In the genomic region with DNA sequence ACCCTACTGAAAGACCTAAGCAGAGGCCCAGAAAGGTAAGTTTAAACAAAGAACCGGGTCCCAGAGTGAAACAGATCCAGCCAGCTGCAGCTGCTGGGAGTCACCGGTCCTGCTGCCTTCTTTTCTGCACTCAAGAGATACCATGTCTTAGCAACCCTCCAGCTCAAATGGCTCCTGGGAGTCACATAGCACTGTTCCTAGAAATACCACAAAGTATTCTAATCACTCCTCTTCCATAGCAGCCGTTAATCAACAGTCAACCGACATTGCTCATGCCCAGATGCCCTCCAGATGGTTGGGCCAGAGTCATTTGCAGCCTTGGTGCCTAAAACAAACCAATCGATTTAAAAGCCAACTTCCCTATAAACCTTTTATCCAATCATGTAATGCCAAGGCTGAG, we compare ENCODE assay signal across 26 mouse cellular contexts. TPM values are rescaled to one million over a fixed set of nuclear protein-coding genes. Genes with fewer than 3 reads are reported as not detected.
DNase-seq lines count a peak whose midpoint lies in the region; ATAC-seq and TF ChIP-seq lines count a peak whose summit lies in the region.
"Had no signal": no experiment of that assay in that cellular context is flagged by ENCODE, and none has a peak within 500 bp of the region (broad histone marks: within the 10 kb centered on the region; RNA-seq: fewer than 3 reads in every experiment).

No protein-coding gene starts in this region.

- no peak overlapping the region for H3K9ac ChIP-seq in liver, embryonic 14.5 days (replicated peaks)
- H3K9ac ChIP-seq: forebrain, embryonic 13.5 days; heart, embryonic 13.5 days; hindbrain, embryonic 14.5 days had no signal

- DNase-seq in G1E (ENCODE audit: low spot score) (no peak), MEL-GATA-1-ER (ENCODE audit: extremely low read depth, low read depth) (peak; percentile 63), MN1 (ENCODE audit: low spot score) (no peak)
- DNase-seq in liver, embryonic 14.5 days (ENCODE audit: low read depth in 3 of 3, low spot score in 3 of 3): no peak
- DNase-seq in thymus, postnatal 36 days: no peak
- DNase-seq in gastrocnemius, adult 2 months: no peak
- DNase-seq: adrenal gland, postnatal 10 days; adrenal gland, postnatal 36 days; cerebellum, adult 18-20 months; cerebellum, adult 9-10 months; cerebellum, postnatal 14 days; gastrocnemius, postnatal 36 days; heart, adult 2 months; heart, postnatal 14 days; heart, postnatal 4 days had no signal

- peak; percentile 89 for ATAC-seq in G1E (ENCODE audit: extremely low read depth, insufficient number of reproducible peaks, low FRiP score, poor library complexity, severe bottlenecking)
- peak; percentile 53; the same call in 1 of the 2 replicates for ATAC-seq in liver, embryonic 14.5 days (ENCODE audit: insufficient read depth)
- ATAC-seq: forebrain, embryonic 13.5 days; forebrain, embryonic 16.5 days; hindbrain, postnatal 0 days; inflammation-experienced regulatory T-cells, adult 6 months; Patski had no signal

- H3K27me3 ChIP-seq in G1E (ENCODE audit: insufficient read depth, low read length): no peaks in the 10 kb centered on the region
- H3K27me3 ChIP-seq in liver, embryonic 14.5 days (ENCODE audit: control insufficient read depth, insufficient read depth, low read length): no peaks in the 10 kb centered on the region
- H3K27me3 ChIP-seq: forebrain, embryonic 13.5 days; heart, embryonic 13.5 days; Patski had no signal

- H3K4me1 ChIP-seq in G1E (ENCODE audit: insufficient read depth, low read depth, low read length): peaks cover 24% of the 10 kb centered on the region
- H3K4me1 ChIP-seq in liver, embryonic 14.5 days (replicated peaks; ENCODE audit: control insufficient read depth in 2 of 2, insufficient read depth in 2 of 2, low read length in 1 of 2): no peaks in the 10 kb centered on the region; a peak in 1 of 4 replicates
- H3K4me1 ChIP-seq: forebrain, embryonic 10.5 days; forebrain, embryonic 13.5 days; heart, embryonic 10.5 days; heart, embryonic 13.5 days had no signal

- no peak overlapping the region for H3K27ac ChIP-seq in liver, embryonic 14.5 days
- H3K27ac ChIP-seq in gastrocnemius, adult 2 months: no peak overlapping the region
- H3K27ac ChIP-seq: forebrain, embryonic 10.5 days; forebrain, embryonic 13.5 days; heart, adult 2 months; heart, embryonic 10.5 days; heart, embryonic 13.5 days; hindbrain, embryonic 14.5 days; hindbrain, postnatal 0 days had no signal

- no peaks in the 10 kb centered on the region for H3K36me3 ChIP-seq in G1E (replicated peaks)
- no peaks in the 10 kb centered on the region for H3K36me3 ChIP-seq in liver, embryonic 14.5 days (replicated peaks; ENCODE audit: control insufficient read depth, insufficient read depth, low read depth)
- H3K36me3 ChIP-seq: forebrain, embryonic 10.5 days; heart, embryonic 10.5 days; heart, embryonic 13.5 days had no signal

- H3K9me3 ChIP-seq in G1E (replicated peaks): peaks cover 11% of the 10 kb centered on the region
- no peaks in the 10 kb centered on the region for H3K9me3 ChIP-seq in liver, embryonic 14.5 days (ENCODE audit: control insufficient read depth, low read length)
- H3K9me3 ChIP-seq: forebrain, embryonic 10.5 days; forebrain, embryonic 13.5 days; heart, embryonic 10.5 days; heart, embryonic 13.5 days had no signal

- intact Hi-C loops in gastrocnemius, adult 2 months (cut with DNase I): no loop called here

- no peak for TF ChIP-seq EP300 in liver, embryonic 14.5 days (IDR thresholded peaks at IDR 0.05; ENCODE audit: low read depth)

- H3K4me2 ChIP-seq in liver, embryonic 14.5 days (ENCODE audit: low read depth): no peak overlapping the region
- H3K4me2 ChIP-seq: forebrain, embryonic 13.5 days; heart, embryonic 13.5 days; hindbrain, embryonic 14.5 days had no signal

- no peak overlapping the region; the same call in 1 of the 2 replicates for H3K4me3 ChIP-seq in G1E (ENCODE audit: low read depth, low read length)
- no peak overlapping the region for H3K4me3 ChIP-seq in liver, embryonic 14.5 days (ENCODE audit: insufficient read depth in 1 of 2, low read depth in 2 of 2, low read length in 2 of 2)
- no peak overlapping the region for H3K4me3 ChIP-seq in gastrocnemius, adult 2 months
- H3K4me3 ChIP-seq: forebrain, embryonic 10.5 days; forebrain, embryonic 13.5 days; heart, adult 2 months; heart, embryonic 10.5 days; heart, embryonic 13.5 days had no signal

- no peak for TF ChIP-seq CTCF in G1E (IDR thresholded peaks at IDR 0.05; ENCODE audit: low read depth, low read length)
- TF ChIP-seq CTCF in liver, embryonic 14.5 days (IDR thresholded peaks at IDR 0.05; ENCODE audit: low read depth): no peak
- no peak for TF ChIP-seq CTCF in gastrocnemius, adult 2 months (IDR thresholded peaks at IDR 0.05)

- whole genome bisulfite sequencing in liver, embryonic 14.5 days (ENCODE audit: insufficient replicate concordance): 35% methylated on average over 5 of the region's 5 CpGs

RNA-seq across cellular contexts. Expression of a gene that starts 19.8 kb away (rescaled TPM):
- 101 and 107 TPM in 2 replicates for total RNA-seq in G1E (2014; fragmentation: Nextera tagmentation)
- total RNA-seq in G1E (2017): 30.4 and 40.3 TPM in 2 replicates
- 7.7 and 10.7 TPM in 2 replicates for polyA plus RNA-seq in G1E (2012)
- polyA plus RNA-seq in liver, embryonic 14.5 days (2012; rRNA removed): 0.02 TPM in 2 replicates
- 0.04 and 0.16 TPM in 2 replicates for polyA plus RNA-seq in liver, embryonic 14.5 days (2014; fragmentation: Nextera tagmentation; extraction: Ambion mirVana)
- under 1 TPM in 1 of 2 experiments, not detected in 1; 0.08 TPM for total RNA-seq in gastrocnemius, adult 2 months (2021)
- total RNA-seq: adrenal gland, adult 18-20 months; granulocyte monocyte progenitor cell, adult 5-6 weeks had no signal
- polyA plus RNA-seq: Patski had no signal

Comparison
In these comparisons a context has a peak if more than half of its experiments do, and no peak if none do; other contexts are left out.
1. RNA of a gene that starts 19.8 kb away (total RNA-seq): 30.4 to 107 TPM in G1E; 0.08 TPM in gastrocnemius, adult 2 months; every median in the first group is over 10 times any median in the second.